Mouse (Mus musculus): ENCODE results near the gene Lyrm9. TPM values are rescaled to one million over a fixed set of nuclear protein-coding genes. Genes with fewer than 3 reads are reported as not detected.

Lyrm9 gene
- 2.7 and 4.5 TPM in 2 replicates for total RNA-seq (2023)

DNA sequence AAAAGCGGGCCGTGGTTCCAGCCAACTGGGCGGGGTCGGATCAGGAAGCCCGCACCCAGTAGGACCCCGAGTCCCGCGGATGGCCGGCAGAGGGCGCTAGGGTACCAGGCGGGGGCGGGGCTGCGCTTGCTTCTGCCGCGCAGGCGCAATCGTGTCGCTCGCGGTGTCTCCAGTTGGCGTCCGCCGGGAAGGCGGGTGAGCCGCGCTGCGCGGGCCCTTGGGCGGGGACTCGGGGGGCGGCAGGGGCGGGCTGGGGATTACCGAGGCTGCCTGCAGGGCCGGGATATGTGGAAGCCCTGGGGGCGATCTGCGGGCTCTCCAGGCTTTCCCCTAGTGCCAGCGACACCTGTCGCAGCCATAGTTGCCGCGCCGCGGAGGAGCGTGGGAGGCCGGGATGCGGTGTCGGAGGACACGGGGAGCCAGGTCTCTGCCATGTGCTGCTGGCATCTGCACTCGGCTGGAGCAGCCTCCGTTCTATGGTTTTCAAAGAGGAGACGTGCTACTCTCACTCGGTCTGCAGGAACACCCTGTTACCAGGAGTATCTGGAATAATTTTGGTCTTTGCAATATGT, at the start of gene Lyrm9:
Lyrm9 (plus strand) TSS at position 143 of the 572 bp plus-strand sequence.

Other genes starting within 250 kb of the Lyrm9 start
- gene Nlk, start 129.2 kb upstream of the Lyrm9 start, total RNA-seq (2023), result 13.5 and 17.3 TPM in 2 replicates
- 2.3 and 5.2 TPM in 2 replicates for gene Ccnq, start 74.9 kb upstream of the Lyrm9 start, total RNA-seq (2023)
- gene Nos2, start 94.2 kb downstream of the Lyrm9 start, total RNA-seq (2023), result not detected in 2 replicates
- gene Lgals9, start 158.4 kb downstream of the Lyrm9 start, total RNA-seq (2023), result 113 and 141 TPM in 2 replicates

Data from neutrophil, adult 65 days (primary cell).